Mouse (Mus musculus): ENCODE measurements around the gene Clcn6. TPM values are rescaled to one million over a fixed set of nuclear protein-coding genes. Genes with fewer than 3 reads are reported as not detected.
"Not testable (repeated sequence)": the region's sequence is repeated elsewhere in the genome, so short reads cannot be mapped to it uniquely, and the experiment has no call there.

The Clcn6 gene
- polyA plus RNA-seq, 1 experiment from 2014 or later: 6.6 TPM

- no peaks in the 10 kb centered on the region for H3K27me3 ChIP-seq
- no peak overlapping the region for H3K4me3 ChIP-seq
- no peaks in the 10 kb centered on the region for H3K9me3 ChIP-seq (replicated peaks)
- ATAC-seq (replicated peaks; ENCODE audit: insufficient number of reproducible peaks, insufficient read depth, low FRiP score, low read depth): no peak
- no peak overlapping the region for H3K9ac ChIP-seq
- peaks cover 6% of the 10 kb centered on the region; the same call in 1 of the 2 replicates for H3K4me1 ChIP-seq (replicated peaks)
- H3K27ac ChIP-seq: no peak overlapping the region
- no peak overlapping the region for H3K4me2 ChIP-seq
- peaks cover 77% of the 10 kb centered on the region for H3K36me3 ChIP-seq
- 90% methylated on average over 13 of the region's 13 CpGs for WGBS
Observed at GRCm38 (mm10) chr4:148051046-148051776, 12.6 kb upstream of the Clcn6 start.

GRCm38 (mm10) chr4:148050396-148050914 lies 11.8 kb upstream of the Clcn6 start:
- not testable (repeated sequence) for H3K27me3 ChIP-seq; H3K9ac ChIP-seq; H3K4me2 ChIP-seq; H3K9me3 ChIP-seq (replicated peaks); H3K27ac ChIP-seq; H3K4me3 ChIP-seq; ATAC-seq (replicated peaks; ENCODE audit: insufficient number of reproducible peaks, insufficient read depth, low FRiP score, low read depth); H3K4me1 ChIP-seq (replicated peaks)
- peaks cover 70% of the 10 kb centered on the region for H3K36me3 ChIP-seq
- WGBS: 90% methylated on average over 3 of the region's 3 CpGs

GRCm38 (mm10) chr4:148046450-148047031 lies 7.9 kb upstream of the Clcn6 start:
- Histone ChIP-seq H3K4me1 (replicated peaks) (peaks cover 25% of the 10 kb centered on the region), H3K9ac (no peak overlapping the region), H3K27me3 (no peaks in the 10 kb centered on the region), H3K9me3 (replicated peaks) (no peaks in the 10 kb centered on the region), H3K36me3 (peaks cover 52% of the 10 kb centered on the region), H3K4me2 (no peak overlapping the region), H3K4me3 (no peak overlapping the region), H3K27ac (no peak overlapping the region)
- no peak for ATAC-seq (replicated peaks; ENCODE audit: insufficient number of reproducible peaks, insufficient read depth, low FRiP score, low read depth)
- WGBS: 51% methylated on average over 4 of the region's 4 CpGs

- no peak for ATAC-seq (replicated peaks; ENCODE audit: insufficient number of reproducible peaks, insufficient read depth, low FRiP score, low read depth)
- Histone ChIP-seq H3K4me3 (no peak overlapping the region), H3K4me2 (no peak overlapping the region)
Observed at GRCm38 (mm10) chr4:148044113-148044512, 5.5 kb upstream of the Clcn6 start.

GRCm38 (mm10) chr4:148043327-148043726 lies 4.7 kb upstream of the Clcn6 start:
- H3K4me2 ChIP-seq; H3K27ac ChIP-seq; ATAC-seq (replicated peaks; ENCODE audit: insufficient number of reproducible peaks, insufficient read depth, low FRiP score, low read depth); H3K9me3 ChIP-seq (replicated peaks); H3K4me3 ChIP-seq; H3K9ac ChIP-seq; H3K27me3 ChIP-seq: not testable (repeated sequence)
- H3K4me1 ChIP-seq (replicated peaks): peaks cover 46% of the 10 kb centered on the region
- peaks cover 23% of the 10 kb centered on the region for H3K36me3 ChIP-seq
- WGBS: 86% methylated on average over 8 of the region's 8 CpGs

More at GRCm38 (mm10) chr4:148044113-148044512, 5.5 kb upstream of the Clcn6 start:
- no peaks in the 10 kb centered on the region for H3K9me3 ChIP-seq (replicated peaks)
- peaks cover 46% of the 10 kb centered on the region for H3K4me1 ChIP-seq (replicated peaks)
- no peak overlapping the region for H3K9ac ChIP-seq
- H3K27ac ChIP-seq: no peak overlapping the region
- peaks cover 31% of the 10 kb centered on the region for H3K36me3 ChIP-seq
- H3K27me3 ChIP-seq: no peaks in the 10 kb centered on the region
- WGBS: 88% methylated on average over 2 of the region's 2 CpGs

GRCm38 (mm10) chr4:148041611-148042191 lies 3.1 kb upstream of the Clcn6 start:
- peak overlapping the region; percentile 83 for H3K27ac ChIP-seq
- H3K4me2 ChIP-seq: peak overlapping the region; percentile 85
- no peaks in the 10 kb centered on the region for H3K9me3 ChIP-seq (replicated peaks)
- peak overlapping the region; percentile 57 for H3K9ac ChIP-seq
- peaks cover 15% of the 10 kb centered on the region for H3K36me3 ChIP-seq
- 3% methylated on average over 16 of the region's 16 CpGs for WGBS
- no peaks in the 10 kb centered on the region for H3K27me3 ChIP-seq
- peak overlapping the region; percentile 81 for H3K4me3 ChIP-seq
- no peak for ATAC-seq (replicated peaks; ENCODE audit: insufficient number of reproducible peaks, insufficient read depth, low FRiP score, low read depth)
- peaks cover 56% of the 10 kb centered on the region for H3K4me1 ChIP-seq (replicated peaks)

- Histone ChIP-seq H3K9me3 (replicated peaks) (no peaks in the 10 kb centered on the region), H3K4me2 (peak overlapping the region; percentile 85), H3K9ac (peak overlapping the region; percentile 57), H3K27ac (peak overlapping the region; percentile 83), H3K4me3 (peak overlapping the region; percentile 81), H3K36me3 (peaks cover 15% of the 10 kb centered on the region), H3K27me3 (no peaks in the 10 kb centered on the region), H3K4me1 (replicated peaks) (peaks cover 53% of the 10 kb centered on the region)
- WGBS: under 1% methylated on average over 19 of the region's 19 CpGs
- ATAC-seq (replicated peaks; ENCODE audit: insufficient number of reproducible peaks, insufficient read depth, low FRiP score, low read depth): peak; percentile 27; the same call in 1 of the 2 replicates
Observed at GRCm38 (mm10) chr4:148040933-148041610, 2.5 kb upstream of the Clcn6 start.

- H3K9ac ChIP-seq: peak overlapping the region; percentile 57
- H3K4me1 ChIP-seq (replicated peaks): peaks cover 52% of the 10 kb centered on the region
- peak overlapping the region; percentile 81 for H3K4me3 ChIP-seq
- no peaks in the 10 kb centered on the region for H3K9me3 ChIP-seq (replicated peaks)
- no peaks in the 10 kb centered on the region for H3K27me3 ChIP-seq
- H3K4me2 ChIP-seq: peak overlapping the region; percentile 85
- H3K27ac ChIP-seq: peak overlapping the region; percentile 83
- H3K36me3 ChIP-seq: peaks cover 15% of the 10 kb centered on the region
- ATAC-seq (replicated peaks; ENCODE audit: insufficient number of reproducible peaks, insufficient read depth, low FRiP score, low read depth): no peak
- 64% methylated on average over 15 of the region's 15 CpGs for WGBS
Observed at GRCm38 (mm10) chr4:148040029-148040830, 1.6 kb upstream of the Clcn6 start.

- Histone ChIP-seq H3K4me3 (peak overlapping the region; percentile 81), H3K4me1 (replicated peaks) (peaks cover 52% of the 10 kb centered on the region), H3K4me2 (peak overlapping the region; percentile 85), H3K27me3 (no peaks in the 10 kb centered on the region), H3K36me3 (peaks cover 13% of the 10 kb centered on the region), H3K9me3 (replicated peaks) (no peaks in the 10 kb centered on the region), H3K9ac (peak overlapping the region; percentile 64), H3K27ac (peak overlapping the region; percentile 83)
- ATAC-seq (replicated peaks; ENCODE audit: insufficient number of reproducible peaks, insufficient read depth, low FRiP score, low read depth): no peak
- whole genome bisulfite sequencing: 22% methylated on average over 19 of the region's 19 CpGs
Observed at GRCm38 (mm10) chr4:148039254-148040028, 820 bp upstream of the Clcn6 start.

- H3K4me1 ChIP-seq (replicated peaks): peaks cover 46% of the 10 kb centered on the region
- no peak for ATAC-seq (replicated peaks; ENCODE audit: insufficient number of reproducible peaks, insufficient read depth, low FRiP score, low read depth)
Observed at GRCm38 (mm10) chr4:148038079-148038599, 482 bp downstream of the Clcn6 start.

More at GRCm38 (mm10) chr4:148038079-148038599, 482 bp downstream of the Clcn6 start:
- WGBS: 6% methylated on average over 26 of the region's 26 CpGs
- Histone ChIP-seq H3K4me3 (peak overlapping the region; percentile 81), H3K4me2 (peak overlapping the region; percentile 76), H3K9me3 (replicated peaks) (no peaks in the 10 kb centered on the region), H3K36me3 (peaks cover 6% of the 10 kb centered on the region; the same call in 1 of the 2 replicates), H3K27me3 (no peaks in the 10 kb centered on the region), H3K9ac (peak overlapping the region; percentile 69), H3K27ac (peak overlapping the region; percentile 87)
